Mouse (Mus musculus) midbrain, embryonic 12.5 days (tissue): ENCODE measurements around the gene C1qtnf2. TPM values are rescaled to one million over a fixed set of nuclear protein-coding genes. Genes with fewer than 3 reads are reported as not detected.

ENCODE experiments used
- ATAC-seq: fragments of 200-750 bp; cut with Nextera tagmentation; 2 replicates; pipeline ENCODE4 v1.8.0; 2017; ENCODE audit warnings: low read depth, moderate TSS enrichment, moderate library complexity; ENCODE audit not compliant: low FRiP score
- H3K27ac ChIP-seq: fragments of 300-500 bp; sonication (generic); replicated peaks from 2 replicates; pipeline ENCODE4 v1.5.1; 2016; ENCODE audit warnings: mild to moderate bottlenecking
- H3K27me3 ChIP-seq: fragments of 300-500 bp; sonication (generic); 2 replicates; pipeline ENCODE4 v1.6.1; 2016; ENCODE audit warnings: mild to moderate bottlenecking
- H3K36me3 ChIP-seq: fragments of 300-500 bp; sonication (generic); 2 replicates; pipeline ENCODE4 v1.6.1; 2016
- H3K4me1 ChIP-seq: fragments of 300-500 bp; sonication (generic); 2 replicates; pipeline ENCODE4 v1.6.1; 2016
- H3K4me2 ChIP-seq: fragments of 300-500 bp; sonication (generic); replicated peaks from 2 replicates; pipeline ENCODE4 v1.6.1; 2016; ENCODE audit warnings: mild to moderate bottlenecking, moderate library complexity
- H3K4me3 ChIP-seq: fragments of 300-500 bp; sonication (generic); 2 replicates; pipeline ENCODE4 v1.5.1; 2016; ENCODE audit warnings: mild to moderate bottlenecking
- H3K9ac ChIP-seq: fragments of 300-500 bp; sonication (generic); replicated peaks from 2 replicates; pipeline ENCODE4 v1.6.1; 2016; ENCODE audit warnings: mild to moderate bottlenecking, moderate library complexity
- H3K9me3 ChIP-seq: fragments of 300-500 bp; sonication (generic); 2 replicates; pipeline ENCODE4 v1.6.1; 2016; ENCODE audit warnings: mild to moderate bottlenecking
- WGBS: fragments of 180-500 bp; shearing (Covaris S2); methylation state at CpG from one replicate; pipeline ENCODE4 v1.1.7; 2016; 5-methylcytosine and 5-hydroxymethylcytosine counted together
- polyA plus RNA-seq: library from polyadenylated mRNA; unstranded; fragments of >200 nt; fragmentation: Nextera tagmentation; extraction: Ambion mirVana; gene quantifications from 2 replicates; pipeline ENCODE4 v1.2.1, GENCODE M21; 2016

The C1qtnf2 gene
- polyA plus RNA-seq, 1 experiment from 2014 or later: 4.5 TPM

DNA sequence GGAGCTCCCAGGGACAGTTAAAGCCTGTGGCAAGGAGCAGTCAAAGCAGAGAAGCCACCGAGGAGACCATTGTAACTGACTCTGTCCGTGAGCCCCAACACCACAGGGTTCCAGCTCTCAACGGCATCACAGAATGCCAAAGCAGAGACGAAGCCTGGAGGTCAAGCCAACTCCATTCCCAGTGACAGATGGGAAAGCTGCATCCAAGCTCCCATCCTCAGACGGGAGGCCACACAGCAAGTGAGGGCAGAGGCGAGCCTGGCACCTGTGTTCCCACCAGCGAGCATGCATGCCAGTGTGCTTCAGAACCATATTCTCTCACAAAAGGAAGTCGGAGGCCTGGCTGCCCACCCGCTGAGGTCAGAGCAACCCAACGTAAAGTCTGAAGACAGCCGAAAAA, 43.6 kb downstream of the C1qtnf2 start:
- H3K4me3 ChIP-seq: no peak overlapping the region
- no peak for ATAC-seq
- no peak overlapping the region for H3K9ac ChIP-seq
- no peak overlapping the region for H3K4me2 ChIP-seq
- H3K36me3 ChIP-seq: no peaks in the 10 kb centered on the region
- no peaks in the 10 kb centered on the region for H3K9me3 ChIP-seq
- no peaks in the 10 kb centered on the region; the same call in 1 of the 2 replicates for H3K27me3 ChIP-seq
- WGBS: 77% methylated on average over 11 of the region's 11 CpGs
- H3K4me1 ChIP-seq: no peaks in the 10 kb centered on the region
- no peak overlapping the region for H3K27ac ChIP-seq

DNA sequence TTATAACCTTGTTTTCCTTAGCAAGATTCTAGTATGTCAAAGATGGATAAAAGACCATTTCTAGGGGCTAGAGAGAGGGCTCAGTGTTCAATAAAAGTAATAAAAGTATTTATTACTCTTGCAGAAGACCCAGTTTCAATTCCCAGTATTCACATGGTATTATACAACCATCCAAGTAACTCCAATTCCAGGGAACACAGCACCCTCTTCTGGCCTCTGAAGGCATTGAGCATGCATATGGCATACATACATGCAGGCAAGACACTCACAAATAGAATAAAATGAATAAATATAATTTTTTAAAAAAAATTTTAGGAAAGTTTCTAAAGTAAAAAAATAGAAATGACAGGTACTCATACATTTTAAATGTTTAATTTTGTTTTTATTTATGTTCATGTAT, 44.0 kb downstream of the C1qtnf2 start:
- Histone ChIP-seq H3K4me2 (no peak overlapping the region), H3K36me3 (no peaks in the 10 kb centered on the region), H3K27ac (no peak overlapping the region), H3K9ac (no peak overlapping the region), H3K4me3 (no peak overlapping the region), H3K9me3 (no peaks in the 10 kb centered on the region), H3K27me3 (no peaks in the 10 kb centered on the region; the same call in 1 of the 2 replicates), H3K4me1 (no peaks in the 10 kb centered on the region)
- no peak for ATAC-seq

DNA sequence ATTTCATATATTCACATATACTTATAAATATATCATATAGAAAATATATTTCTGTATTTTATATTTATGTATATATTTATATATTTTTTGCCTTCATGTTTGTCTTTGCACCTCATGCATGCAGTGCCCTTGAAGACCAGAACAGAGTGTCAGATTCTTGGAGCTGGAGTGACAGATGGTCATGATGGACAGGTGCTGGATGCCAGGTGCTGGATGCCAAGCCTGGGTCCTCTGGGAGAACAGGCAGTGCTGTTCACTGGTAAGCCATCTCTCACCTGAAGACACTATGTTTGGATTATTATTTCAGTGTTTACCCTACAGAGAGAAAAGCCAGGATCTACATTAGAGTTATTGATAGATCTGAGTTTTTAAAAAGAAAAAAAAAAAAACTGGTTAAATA, 44.7 kb downstream of the C1qtnf2 start:
- Histone ChIP-seq H3K4me3 (no peak overlapping the region), H3K27me3 (no peaks in the 10 kb centered on the region; the same call in 1 of the 2 replicates), H3K27ac (no peak overlapping the region), H3K4me1 (no peaks in the 10 kb centered on the region), H3K36me3 (no peaks in the 10 kb centered on the region), H3K9me3 (no peaks in the 10 kb centered on the region), H3K4me2 (no peak overlapping the region), H3K9ac (no peak overlapping the region)
- ATAC-seq: no peak

DNA sequence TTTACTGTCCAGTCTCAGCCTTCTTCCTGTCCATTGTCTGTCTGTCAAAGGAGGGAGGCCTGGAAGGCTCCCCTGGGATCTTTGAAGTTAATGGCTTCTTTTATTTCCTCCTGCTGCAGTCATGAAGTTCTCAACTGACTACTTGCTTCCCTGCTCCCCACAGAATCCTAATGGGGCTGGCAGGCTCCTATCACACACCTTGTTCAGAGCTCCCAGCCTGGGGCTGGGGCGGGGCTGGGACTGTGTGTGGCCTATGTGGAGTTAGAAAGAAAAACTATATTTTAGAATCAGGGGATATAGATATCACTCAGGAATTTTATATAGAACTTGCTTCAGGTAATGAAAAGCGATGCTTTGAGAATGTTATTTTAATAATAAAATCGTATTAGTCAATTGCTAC, 46.4 kb downstream of the C1qtnf2 start:
- Histone ChIP-seq H3K4me2 (no peak overlapping the region), H3K27me3 (peaks cover 3% of the 10 kb centered on the region; the same call in 1 of the 2 replicates), H3K4me3 (no peak overlapping the region), H3K4me1 (no peaks in the 10 kb centered on the region), H3K27ac (no peak overlapping the region), H3K9ac (no peak overlapping the region), H3K9me3 (no peaks in the 10 kb centered on the region), H3K36me3 (no peaks in the 10 kb centered on the region)
- WGBS: 85% methylated on average over 3 of the region's 3 CpGs
- no peak for ATAC-seq

DNA sequence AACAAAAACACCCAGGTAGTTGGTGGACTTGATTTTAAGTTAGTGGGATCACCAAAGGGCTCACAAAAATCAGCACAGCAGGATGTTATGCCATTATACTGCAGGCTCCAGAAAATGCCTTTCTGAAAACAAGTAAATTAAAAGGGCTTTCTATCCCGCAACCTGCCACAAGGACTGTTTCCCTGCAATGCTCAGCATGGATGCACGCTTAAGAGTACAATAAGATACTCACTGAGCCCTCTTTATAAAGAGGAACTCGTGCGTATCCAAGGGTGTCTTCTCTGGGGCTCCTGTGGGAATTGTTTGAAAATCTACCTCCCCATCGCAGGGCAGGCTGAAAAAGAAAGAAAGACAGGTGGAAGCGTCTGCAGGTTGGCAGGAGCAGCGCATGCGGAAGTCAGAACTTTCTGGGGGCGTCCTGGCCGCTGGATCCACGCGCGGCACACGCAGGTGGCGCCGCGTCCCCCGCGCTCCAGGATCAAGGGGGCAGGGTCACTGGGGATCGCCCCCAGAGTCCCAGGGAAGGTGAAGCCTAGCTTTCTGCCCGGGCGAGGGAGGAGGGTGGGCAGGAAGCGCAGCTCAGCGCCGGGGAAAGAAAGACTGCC, 54.1 kb downstream of the C1qtnf2 start:
- Histone ChIP-seq H3K9ac (peak overlapping the region; percentile 90), H3K4me2 (peak overlapping the region; percentile 74), H3K4me3 (peak overlapping the region; percentile 81), H3K9me3 (no peaks in the 10 kb centered on the region), H3K4me1 (peaks cover 28% of the 10 kb centered on the region), H3K27me3 (0 out of 2 replicates have a peak, but pooled peaks cover 3% of the 10 kb centered on the region), H3K36me3 (peaks cover 6% of the 10 kb centered on the region; the same call in 1 of the 2 replicates), H3K27ac (peak overlapping the region; percentile 88)
- peak; percentile 42 for ATAC-seq
- WGBS: 0% methylated on average over 25 of the region's 25 CpGs

DNA sequence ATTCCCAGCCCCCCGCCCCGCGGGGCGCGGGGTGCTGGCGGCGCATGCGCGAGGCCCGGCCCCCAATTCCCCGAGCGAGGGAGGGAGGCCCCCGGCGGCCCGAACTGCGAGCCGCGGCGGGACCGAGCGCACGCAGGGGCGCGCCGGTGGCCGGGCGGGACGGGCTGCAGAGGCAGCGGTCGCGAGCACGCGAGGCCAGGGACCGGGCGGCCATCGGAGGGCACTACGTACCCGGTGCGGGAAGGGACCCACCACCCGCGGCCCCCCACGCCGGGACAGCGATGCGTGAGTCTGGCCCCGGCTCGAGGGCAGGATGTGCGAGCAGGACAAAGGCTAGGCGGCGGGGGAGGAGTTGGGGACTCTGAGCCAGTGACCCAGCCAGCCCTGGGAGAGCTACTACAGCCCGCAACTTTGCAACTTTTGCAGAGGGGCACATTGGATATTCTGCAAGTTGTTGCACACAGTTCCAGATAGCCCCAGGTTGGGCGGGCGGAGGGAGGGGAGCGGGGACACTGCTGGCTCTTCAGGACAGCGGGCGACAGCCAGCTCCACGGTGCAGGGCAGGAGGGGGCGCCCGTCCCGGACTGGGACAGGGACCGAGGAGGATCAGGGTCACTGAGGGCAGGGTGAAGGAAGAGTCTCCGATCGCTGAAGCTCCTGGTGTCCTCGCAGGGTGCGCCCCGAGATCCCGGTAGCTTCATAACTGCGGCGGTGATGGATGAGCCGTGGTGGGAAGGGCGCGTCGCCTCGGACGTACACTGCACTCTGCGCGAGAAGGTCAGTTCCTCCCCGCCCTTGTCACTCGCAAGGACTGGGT, 54.8 kb downstream of the C1qtnf2 start, which contains the start of gene Ccnjl:
Gene Ccnjl, plus strand, starts transcription at position 102 of the 817 bp plus-strand sequence.
- Histone ChIP-seq H3K27ac (peak within 1 kb of the TSS; percentile 88), H3K4me2 (peak within 1 kb of the TSS; percentile 74), H3K9me3 (no peaks in the 10 kb centered on the region), H3K4me3 (peak within 1 kb of the TSS; percentile 81), H3K4me1 (peaks cover 28% of the 10 kb centered on the region), H3K9ac (peak within 1 kb of the TSS; percentile 90), H3K27me3 (0 out of 2 replicates have a peak, but pooled peaks cover 3% of the 10 kb centered on the region), H3K36me3 (peaks cover 13% of the 10 kb centered on the region)
- WGBS: under 1% methylated on average over 79 of the region's 79 CpGs
- peak; percentile 90 for ATAC-seq

DNA sequence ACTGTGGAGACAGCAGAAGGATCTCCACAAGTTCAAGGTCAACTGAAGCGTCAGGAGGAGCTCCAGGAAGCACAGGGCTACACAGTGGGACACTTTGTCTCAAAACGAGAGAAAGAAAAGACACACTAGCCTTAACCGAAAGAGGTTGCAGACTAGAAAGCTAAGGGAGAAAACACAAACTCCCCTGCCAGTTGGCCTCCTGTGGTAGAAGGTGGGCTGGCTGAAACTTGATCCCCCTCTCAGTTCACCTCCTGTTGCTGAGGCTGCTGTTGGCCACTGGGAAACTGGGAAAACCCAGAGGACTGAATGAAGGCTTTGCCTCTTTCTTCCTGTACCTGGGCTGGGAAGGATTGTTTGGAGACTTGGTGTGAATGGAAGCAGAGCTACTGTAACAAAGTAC, 56.0 kb downstream of the C1qtnf2 start:
- Histone ChIP-seq H3K4me3 (peak overlapping the region; percentile 81), H3K27ac (no peak overlapping the region), H3K27me3 (no peaks in the 10 kb centered on the region), H3K4me1 (peaks cover 28% of the 10 kb centered on the region), H3K9me3 (no peaks in the 10 kb centered on the region), H3K9ac (peak overlapping the region; percentile 34; the same call in 1 of the 2 replicates), H3K4me2 (peak overlapping the region; percentile 74), H3K36me3 (peaks cover 24% of the 10 kb centered on the region)
- 14% methylated on average over 3 of the region's 3 CpGs for WGBS
- ATAC-seq: no peak

DNA sequence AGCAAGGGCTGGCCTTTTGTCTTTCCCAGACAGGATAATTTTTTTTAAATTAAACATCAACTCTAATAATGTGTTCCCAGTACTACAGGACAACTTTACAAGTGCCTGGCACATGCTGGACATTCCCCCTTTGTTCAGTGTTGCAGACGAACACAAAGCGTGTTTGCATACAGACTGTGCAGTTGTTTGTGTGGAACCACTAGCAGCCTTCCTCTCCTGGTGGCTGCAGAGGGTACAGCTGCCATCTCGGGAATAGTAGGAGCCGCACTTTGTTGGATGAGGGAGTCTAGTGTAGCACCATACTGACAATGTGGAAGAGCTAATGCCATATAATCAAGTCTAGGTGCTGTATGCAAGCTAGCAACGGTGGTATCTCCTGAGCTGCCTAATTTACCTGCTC, 57.5 kb downstream of the C1qtnf2 start:
- Histone ChIP-seq H3K9me3 (no peaks in the 10 kb centered on the region), H3K4me3 (no peak overlapping the region), H3K9ac (no peak overlapping the region), H3K4me2 (peak overlapping the region; percentile 74), H3K27ac (no peak overlapping the region; the same call in 1 of the 2 replicates), H3K27me3 (no peaks in the 10 kb centered on the region), H3K4me1 (peaks cover 28% of the 10 kb centered on the region), H3K36me3 (peaks cover 40% of the 10 kb centered on the region)
- ATAC-seq: no peak
- 60% methylated on average over 5 of the region's 5 CpGs for WGBS

DNA sequence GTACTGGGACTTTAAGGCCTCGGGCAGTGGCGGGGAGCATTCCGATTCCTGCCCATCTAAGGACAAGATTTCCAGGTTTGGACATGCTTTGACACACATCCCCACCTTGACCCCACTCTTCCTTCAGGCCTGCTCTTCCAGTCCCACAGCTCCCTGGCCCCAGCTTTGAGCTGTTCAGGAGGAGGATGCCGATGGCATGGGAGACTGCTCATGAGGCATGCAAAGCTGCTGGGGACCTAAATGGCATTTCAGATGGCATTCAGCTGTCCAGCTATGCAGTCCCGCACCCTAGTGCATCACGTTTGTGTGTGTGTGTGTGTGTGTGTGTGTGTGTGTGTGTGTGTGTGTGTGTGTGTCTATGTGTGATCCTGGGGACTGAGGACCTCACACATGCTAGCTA, 63.0 kb downstream of the C1qtnf2 start:
- H3K27ac ChIP-seq: no peak overlapping the region
- no peak overlapping the region for H3K4me3 ChIP-seq
- no peak overlapping the region for H3K9ac ChIP-seq
- no peaks in the 10 kb centered on the region for H3K27me3 ChIP-seq
- peaks cover 62% of the 10 kb centered on the region for H3K36me3 ChIP-seq
- peaks cover 25% of the 10 kb centered on the region for H3K4me1 ChIP-seq
- ATAC-seq: no peak
- 74% methylated on average over 6 of the region's 6 CpGs for WGBS
- no peaks in the 10 kb centered on the region for H3K9me3 ChIP-seq
- H3K4me2 ChIP-seq: no peak overlapping the region

DNA sequence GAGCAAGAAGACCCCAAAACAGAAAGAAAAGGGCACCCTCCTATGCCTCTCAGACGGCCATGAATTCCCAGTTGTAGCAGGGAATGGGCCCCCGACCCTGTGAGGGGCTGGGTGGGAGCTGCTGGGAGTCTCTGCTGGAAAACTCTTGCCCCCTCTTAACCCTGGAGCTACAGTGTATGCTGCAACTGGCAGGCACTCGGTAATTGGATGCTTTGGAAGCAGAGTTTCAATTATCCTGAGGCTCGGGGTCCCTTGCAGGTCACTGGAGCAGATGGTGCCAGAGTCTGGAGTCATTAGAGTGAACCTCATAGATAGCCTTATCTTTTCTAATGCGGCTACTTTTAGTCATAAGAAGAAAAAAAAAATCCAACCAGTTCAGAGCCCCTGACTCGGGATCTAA, 65.8 kb downstream of the C1qtnf2 start:
- Histone ChIP-seq H3K4me3 (no peak overlapping the region), H3K4me2 (no peak overlapping the region), H3K36me3 (peaks cover 53% of the 10 kb centered on the region), H3K9ac (no peak overlapping the region), H3K27ac (peak overlapping the region; percentile 69; the same call in 1 of the 2 replicates), H3K4me1 (peaks cover 21% of the 10 kb centered on the region), H3K27me3 (no peaks in the 10 kb centered on the region), H3K9me3 (no peaks in the 10 kb centered on the region)
- 21% methylated on average over 6 of the region's 6 CpGs for WGBS
- peak; percentile 88 for ATAC-seq
